Mouse (Mus musculus): Measurements from ENCODE around the gene Acot2.

GRCm38 (mm10) chr12:83951711-83952575 is 35.7 kb upstream of the Acot2 start:
- TF ChIP-seq CTCF (IDR thresholded peaks at IDR 0.05; ENCODE audit: borderline replicate concordance, insufficient read depth, low read length): no peak
- TF ChIP-seq POLR2A (IDR thresholded peaks at IDR 0.05; ENCODE audit: low read depth, low read length): no peak
